Mouse (Mus musculus): ENCODE measurements around the gene Napsa. TPM values are rescaled to one million over a fixed set of nuclear protein-coding genes. Genes with fewer than 3 reads are reported as not detected.
A peak's percentile ranks its signal among the peaks of the same experiment; 100 is the strongest.

The Napsa gene
- polyA plus RNA-seq, 1 experiment from 2014 or later: 1.1 TPM

DNA sequence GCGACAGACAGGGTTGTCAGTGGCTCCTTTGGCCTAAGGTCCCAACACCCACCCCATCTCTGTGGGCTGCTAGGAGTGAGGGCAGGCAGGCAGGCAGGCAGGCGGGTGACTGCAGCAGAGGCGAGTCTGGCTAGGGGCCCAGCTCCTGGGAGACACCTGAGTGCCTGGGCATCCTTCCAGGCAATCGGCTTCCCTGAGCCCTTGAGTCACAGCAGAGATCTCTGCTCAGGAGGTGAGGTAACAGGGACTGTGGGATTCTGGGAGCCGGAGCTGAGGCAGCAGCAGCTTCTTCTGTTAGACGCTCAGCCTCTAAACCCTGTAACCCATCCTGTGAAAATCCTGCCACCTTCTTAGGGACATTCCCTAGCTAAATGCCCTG, 35.6 kb upstream of the Napsa start:
- H3K9ac ChIP-seq (replicated peaks; ENCODE audit: low read length): no peak overlapping the region

DNA sequence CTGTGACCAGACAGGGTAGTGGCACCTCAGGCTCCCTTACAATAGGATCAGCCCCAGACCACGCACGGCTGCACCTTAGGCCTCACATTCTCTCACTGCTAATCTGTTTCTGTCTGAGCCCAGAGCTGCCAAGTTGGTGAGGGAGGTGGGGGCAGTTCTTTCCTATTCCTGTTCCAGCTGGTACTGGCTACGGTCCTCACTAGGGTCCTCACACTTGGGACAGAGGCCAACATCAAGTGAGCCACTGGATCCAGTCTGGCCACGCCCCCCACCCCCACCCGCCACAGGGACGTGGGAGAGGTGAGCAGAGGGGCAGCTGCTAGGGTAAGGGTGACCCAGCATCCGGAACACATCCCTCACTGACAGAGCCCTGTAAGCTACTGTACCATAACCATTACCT, 35.2 kb upstream of the Napsa start:
- ATAC-seq (ENCODE audit: low FRiP score, low TSS enrichment) (no peak), DNase-seq (no peak)
- H3K27me3 ChIP-seq (ENCODE audit: control insufficient read depth, insufficient read depth, low read length): no peaks in the 10 kb centered on the region
- no peak overlapping the region for H3K9ac ChIP-seq (replicated peaks; ENCODE audit: low read length)
- H3K4me3 ChIP-seq (replicated peaks; ENCODE audit: low read depth, low read length): no peak overlapping the region
- 83% methylated on average over 7 of the region's 7 CpGs for WGBS
- peaks cover 52% of the 10 kb centered on the region for H3K36me3 ChIP-seq (ENCODE audit: control insufficient read depth, insufficient read depth, low read length)
- no peaks in the 10 kb centered on the region for H3K9me3 ChIP-seq (ENCODE audit: control insufficient read depth, low read length)
- no peak overlapping the region for H3K27ac ChIP-seq (replicated peaks; ENCODE audit: low read depth, low read length)
- H3K4me2 ChIP-seq (ENCODE audit: low read length): no peak overlapping the region
- H3K4me1 ChIP-seq (ENCODE audit: control insufficient read depth, insufficient read depth, low read length): no peaks in the 10 kb centered on the region

More for the DNA sequence above, 35.6 kb upstream of the Napsa start:
- Histone ChIP-seq H3K36me3 (ENCODE audit: control insufficient read depth, insufficient read depth, low read length) (peaks cover 52% of the 10 kb centered on the region), H3K9me3 (ENCODE audit: control insufficient read depth, low read length) (no peaks in the 10 kb centered on the region), H3K4me3 (replicated peaks; ENCODE audit: low read depth, low read length) (no peak overlapping the region), H3K27me3 (ENCODE audit: control insufficient read depth, insufficient read depth, low read length) (no peaks in the 10 kb centered on the region), H3K27ac (replicated peaks; ENCODE audit: low read depth, low read length) (no peak overlapping the region), H3K4me1 (ENCODE audit: control insufficient read depth, insufficient read depth, low read length) (no peaks in the 10 kb centered on the region), H3K4me2 (ENCODE audit: low read length) (no peak overlapping the region)
- no peak for DNase-seq
- 90% methylated on average over 6 of the region's 6 CpGs for WGBS
- ATAC-seq (ENCODE audit: low FRiP score, low TSS enrichment): no peak

DNA sequence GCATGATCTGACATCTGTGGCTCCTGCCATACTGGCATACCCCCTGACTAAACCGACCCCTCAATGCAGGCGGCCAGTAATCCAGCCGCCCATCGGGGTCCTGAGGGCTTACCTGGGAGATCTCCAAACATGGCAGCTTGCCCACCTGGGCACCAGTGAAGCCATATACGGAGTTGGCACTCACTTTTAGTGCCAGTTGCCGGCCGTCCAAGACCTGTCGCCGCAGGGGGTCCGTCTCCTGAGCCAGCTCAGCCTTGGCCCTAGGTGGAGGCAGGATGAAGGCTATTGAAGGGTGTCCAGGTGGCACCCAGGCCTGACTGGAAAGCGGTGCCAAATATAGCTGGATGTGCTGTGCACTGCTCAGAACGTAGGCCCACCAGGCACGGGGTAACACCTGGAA, 34.7 kb upstream of the Napsa start:
- Histone ChIP-seq H3K4me3 (replicated peaks; ENCODE audit: low read depth, low read length) (no peak overlapping the region), H3K4me2 (ENCODE audit: low read length) (no peak overlapping the region), H3K36me3 (ENCODE audit: control insufficient read depth, insufficient read depth, low read length) (peaks cover 57% of the 10 kb centered on the region), H3K27me3 (ENCODE audit: control insufficient read depth, insufficient read depth, low read length) (no peaks in the 10 kb centered on the region), H3K9ac (replicated peaks; ENCODE audit: low read length) (no peak overlapping the region), H3K27ac (replicated peaks; ENCODE audit: low read depth, low read length) (no peak overlapping the region), H3K9me3 (ENCODE audit: control insufficient read depth, low read length) (no peaks in the 10 kb centered on the region), H3K4me1 (ENCODE audit: control insufficient read depth, insufficient read depth, low read length) (no peaks in the 10 kb centered on the region)
- DNase-seq: no peak
- no peak for ATAC-seq (ENCODE audit: low FRiP score, low TSS enrichment)
- 94% methylated on average over 13 of the region's 13 CpGs for WGBS

DNA sequence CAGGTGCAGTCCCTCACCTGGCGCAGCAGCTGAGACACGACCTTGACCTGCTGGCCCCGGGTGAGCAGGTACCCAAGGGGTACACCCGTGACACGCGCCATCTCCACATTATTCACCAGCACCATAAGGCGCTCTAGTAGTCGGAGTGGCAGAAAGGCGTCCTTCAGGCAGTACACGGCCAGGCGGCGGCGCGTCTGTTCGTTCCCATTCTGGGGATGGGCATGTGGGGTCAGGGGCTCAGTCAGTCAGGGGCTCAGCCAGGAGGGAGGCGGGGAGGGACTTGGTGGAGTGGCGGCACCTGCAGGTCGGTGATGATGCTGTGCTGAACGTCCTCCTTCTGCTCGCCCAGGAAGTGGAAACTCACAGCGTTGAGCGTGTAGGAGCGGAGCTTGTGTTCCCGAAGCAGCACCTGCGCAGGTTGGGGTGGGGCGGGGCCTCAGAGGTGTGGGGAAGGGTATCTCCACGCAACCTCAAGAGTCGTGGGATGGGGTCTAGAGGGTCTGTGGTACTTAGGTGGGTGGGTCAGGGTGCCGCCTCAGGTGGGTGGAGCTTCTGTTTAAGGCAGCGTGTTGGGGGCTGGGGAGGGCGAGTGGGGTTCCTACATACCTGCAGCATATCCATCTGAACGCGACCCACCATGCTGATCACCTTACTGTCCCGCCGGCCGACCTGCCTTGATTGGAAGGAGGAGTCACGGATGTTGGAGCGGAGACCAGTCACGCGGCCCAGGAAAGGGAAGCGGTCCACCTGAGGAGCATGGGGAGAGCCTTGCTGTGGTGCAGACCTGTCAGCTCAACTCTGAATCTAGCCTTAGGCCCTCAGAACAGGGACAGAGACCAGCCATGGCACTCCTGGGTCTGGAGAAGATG, 33.2 kb upstream of the Napsa start:
- Histone ChIP-seq H3K4me3 (replicated peaks; ENCODE audit: low read depth, low read length) (no peak overlapping the region), H3K9me3 (ENCODE audit: control insufficient read depth, low read length) (no peaks in the 10 kb centered on the region), H3K4me1 (ENCODE audit: control insufficient read depth, insufficient read depth, low read length) (no peaks in the 10 kb centered on the region), H3K36me3 (ENCODE audit: control insufficient read depth, insufficient read depth, low read length) (peaks cover 54% of the 10 kb centered on the region), H3K27ac (replicated peaks; ENCODE audit: low read depth, low read length) (no peak overlapping the region), H3K27me3 (ENCODE audit: control insufficient read depth, insufficient read depth, low read length) (no peaks in the 10 kb centered on the region), H3K4me2 (ENCODE audit: low read length) (no peak overlapping the region), H3K9ac (replicated peaks; ENCODE audit: low read length) (no peak overlapping the region)
- ATAC-seq (ENCODE audit: low FRiP score, low TSS enrichment) (no peak), DNase-seq (no peak)
- WGBS: 93% methylated on average over 41 of the region's 41 CpGs

DNA sequence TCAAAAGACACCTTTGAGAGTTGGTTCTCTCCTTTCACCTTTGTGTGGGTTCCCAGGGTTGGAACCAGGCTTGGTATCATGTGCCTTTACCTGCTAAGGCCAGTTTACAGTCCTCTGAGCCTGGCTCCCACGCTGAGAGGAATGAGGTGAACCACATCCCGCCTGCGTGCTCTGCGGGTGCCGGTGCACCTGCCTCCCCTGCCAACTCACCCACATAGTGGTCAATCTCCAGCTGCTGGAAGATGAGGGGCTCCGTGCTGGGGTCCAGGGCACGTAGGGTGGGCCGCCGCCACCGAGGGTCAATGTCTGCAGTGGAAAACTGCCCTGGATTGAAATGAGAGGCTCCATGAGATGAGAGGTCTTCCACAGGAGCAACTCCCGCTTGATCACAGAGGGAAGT, 29.6 kb upstream of the Napsa start:
- Histone ChIP-seq H3K36me3 (ENCODE audit: control insufficient read depth, insufficient read depth, low read length) (peaks cover 34% of the 10 kb centered on the region), H3K27ac (replicated peaks; ENCODE audit: low read depth, low read length) (no peak overlapping the region), H3K4me3 (replicated peaks; ENCODE audit: low read depth, low read length) (no peak overlapping the region), H3K4me1 (ENCODE audit: control insufficient read depth, insufficient read depth, low read length) (peaks cover 2% of the 10 kb centered on the region; the same call in 1 of the 2 replicates), H3K9ac (replicated peaks; ENCODE audit: low read length) (no peak overlapping the region), H3K9me3 (ENCODE audit: control insufficient read depth, low read length) (no peaks in the 10 kb centered on the region), H3K27me3 (ENCODE audit: control insufficient read depth, insufficient read depth, low read length) (no peaks in the 10 kb centered on the region), H3K4me2 (ENCODE audit: low read length) (no peak overlapping the region)
- no peak for ATAC-seq (ENCODE audit: low FRiP score, low TSS enrichment)
- 96% methylated on average over 11 of the region's 11 CpGs for WGBS
- DNase-seq: no peak

DNA sequence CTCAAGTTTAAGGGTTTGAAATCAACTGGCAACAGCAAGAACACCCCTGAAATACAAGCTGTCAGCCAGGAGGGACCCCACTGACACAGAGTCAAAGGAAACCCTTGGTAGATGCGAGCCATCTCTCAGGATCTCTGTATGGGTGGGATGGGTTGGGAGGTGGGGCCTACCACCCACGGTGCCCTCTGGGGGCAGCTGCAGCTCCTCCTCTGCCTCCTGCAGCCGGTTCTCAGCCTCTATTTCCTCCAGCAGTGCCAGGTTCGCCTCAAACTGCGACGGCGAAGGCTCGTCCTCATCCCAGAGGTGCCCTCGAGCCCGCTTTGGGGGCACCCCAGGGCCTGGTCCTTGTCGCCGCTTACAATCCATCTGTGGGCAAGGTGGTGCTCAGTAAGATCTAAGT, 29.1 kb upstream of the Napsa start:
- Histone ChIP-seq H3K27me3 (ENCODE audit: control insufficient read depth, insufficient read depth, low read length) (no peaks in the 10 kb centered on the region), H3K9ac (replicated peaks; ENCODE audit: low read length) (no peak overlapping the region), H3K36me3 (ENCODE audit: control insufficient read depth, insufficient read depth, low read length) (peaks cover 30% of the 10 kb centered on the region), H3K4me2 (ENCODE audit: low read length) (no peak overlapping the region), H3K9me3 (ENCODE audit: control insufficient read depth, low read length) (no peaks in the 10 kb centered on the region), H3K27ac (replicated peaks; ENCODE audit: low read depth, low read length) (no peak overlapping the region), H3K4me1 (ENCODE audit: control insufficient read depth, insufficient read depth, low read length) (peaks cover 7% of the 10 kb centered on the region), H3K4me3 (replicated peaks; ENCODE audit: low read depth, low read length) (no peak overlapping the region)
- 83% methylated on average over 12 of the region's 12 CpGs for WGBS
- DNase-seq (no peak), ATAC-seq (ENCODE audit: low FRiP score, low TSS enrichment) (no peak)

DNA sequence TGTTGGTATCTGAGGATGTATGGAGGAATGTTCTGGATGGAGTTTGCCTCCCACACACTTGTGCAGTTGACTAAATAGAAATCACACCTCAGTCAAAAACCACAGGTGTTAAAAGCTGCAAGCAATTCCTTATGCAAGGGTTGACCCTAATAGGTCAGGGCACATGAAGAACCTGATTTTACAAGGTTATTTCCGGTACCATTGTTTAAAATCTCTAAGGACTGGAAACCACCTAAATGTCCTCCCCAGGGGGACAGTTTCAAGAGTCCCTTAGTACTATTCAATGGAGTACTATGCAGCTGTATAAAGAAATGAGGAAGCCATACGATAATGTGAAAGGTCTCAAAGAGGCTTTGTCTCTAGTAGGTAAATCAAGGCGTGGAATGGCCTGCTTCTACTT, 25.9 kb upstream of the Napsa start:
- WGBS: 98% methylated on average over 3 of the region's 3 CpGs
- H3K4me3 ChIP-seq (replicated peaks; ENCODE audit: low read depth, low read length): no peak overlapping the region
- H3K9ac ChIP-seq (replicated peaks; ENCODE audit: low read length): no peak overlapping the region
- H3K36me3 ChIP-seq (ENCODE audit: control insufficient read depth, insufficient read depth, low read length): peaks cover 24% of the 10 kb centered on the region
- no peaks in the 10 kb centered on the region for H3K27me3 ChIP-seq (ENCODE audit: control insufficient read depth, insufficient read depth, low read length)
- ATAC-seq (ENCODE audit: low FRiP score, low TSS enrichment) (no peak), DNase-seq (no peak)
- no peak overlapping the region for H3K4me2 ChIP-seq (ENCODE audit: low read length)
- no peaks in the 10 kb centered on the region for H3K9me3 ChIP-seq (ENCODE audit: control insufficient read depth, low read length)
- peaks cover 8% of the 10 kb centered on the region for H3K4me1 ChIP-seq (ENCODE audit: control insufficient read depth, insufficient read depth, low read length)
- no peak overlapping the region for H3K27ac ChIP-seq (replicated peaks; ENCODE audit: low read depth, low read length)

DNA sequence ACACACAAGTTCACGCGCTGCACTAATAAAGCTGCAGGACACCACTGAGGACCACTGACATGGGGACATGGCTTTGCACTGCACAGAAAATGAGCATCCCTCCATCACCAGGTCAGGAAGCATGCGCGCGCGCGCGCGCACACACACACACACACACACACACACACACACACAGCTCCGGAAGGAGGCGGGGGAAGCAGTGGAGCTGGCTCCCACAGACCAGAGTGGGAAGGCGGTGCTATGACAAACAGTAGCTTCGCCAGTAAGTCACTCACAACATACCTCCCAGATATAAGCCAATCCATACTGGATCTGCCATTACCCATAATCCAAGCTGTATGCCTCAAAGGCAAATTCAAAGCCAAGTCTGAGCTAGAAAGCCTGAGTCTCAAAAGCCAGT, 25.1 kb upstream of the Napsa start:
- Histone ChIP-seq H3K36me3 (ENCODE audit: control insufficient read depth, insufficient read depth, low read length) (peaks cover 31% of the 10 kb centered on the region), H3K27me3 (ENCODE audit: control insufficient read depth, insufficient read depth, low read length) (no peaks in the 10 kb centered on the region), H3K9ac (replicated peaks; ENCODE audit: low read length) (no peak overlapping the region), H3K9me3 (ENCODE audit: control insufficient read depth, low read length) (no peaks in the 10 kb centered on the region), H3K4me1 (ENCODE audit: control insufficient read depth, insufficient read depth, low read length) (peaks cover 8% of the 10 kb centered on the region), H3K4me2 (ENCODE audit: low read length) (peak overlapping the region; percentile 95; the same call in 1 of the 2 replicates), H3K4me3 (replicated peaks; ENCODE audit: low read depth, low read length) (0 out of 2 replicates have a peak overlapping the region, but pooled peaks have one; percentile 56), H3K27ac (replicated peaks; ENCODE audit: low read depth, low read length) (no peak overlapping the region)
- no peak for DNase-seq
- no peak for ATAC-seq (ENCODE audit: low FRiP score, low TSS enrichment)
- 95% methylated on average over 13 of the region's 13 CpGs for WGBS

DNA sequence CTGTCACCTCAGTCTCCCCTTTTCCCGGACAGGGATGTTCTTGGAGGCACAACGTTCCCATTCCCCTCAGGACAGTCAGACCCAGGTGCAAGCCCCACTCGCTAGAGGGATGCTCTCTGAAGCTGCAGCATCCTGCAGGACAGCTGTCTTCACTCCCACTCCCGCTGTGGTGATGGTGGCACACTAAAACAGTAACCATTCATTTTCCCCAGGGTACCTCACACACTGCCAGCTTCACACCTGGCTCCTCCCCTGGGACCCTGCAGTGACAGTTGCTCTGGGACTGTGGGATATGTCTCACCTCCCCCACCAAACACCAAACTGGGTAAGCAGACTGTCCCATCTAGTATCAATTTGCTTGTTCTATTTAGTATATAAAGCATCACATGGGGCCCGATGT, 24.5 kb upstream of the Napsa start:
- Histone ChIP-seq H3K9ac (replicated peaks; ENCODE audit: low read length) (peak overlapping the region; percentile 37; the same call in 1 of the 2 replicates), H3K4me1 (ENCODE audit: control insufficient read depth, insufficient read depth, low read length) (peaks cover 9% of the 10 kb centered on the region), H3K36me3 (ENCODE audit: control insufficient read depth, insufficient read depth, low read length) (peaks cover 28% of the 10 kb centered on the region), H3K27me3 (ENCODE audit: control insufficient read depth, insufficient read depth, low read length) (no peaks in the 10 kb centered on the region), H3K4me2 (ENCODE audit: low read length) (peak overlapping the region; percentile 95), H3K9me3 (ENCODE audit: control insufficient read depth, low read length) (no peaks in the 10 kb centered on the region), H3K27ac (replicated peaks; ENCODE audit: low read depth, low read length) (no peak overlapping the region), H3K4me3 (replicated peaks; ENCODE audit: low read depth, low read length) (peak overlapping the region; percentile 56)
- no peak for ATAC-seq (ENCODE audit: low FRiP score, low TSS enrichment)
- DNase-seq: no peak
- WGBS: 30% methylated on average over 5 of the region's 5 CpGs

Data from midbrain, embryonic 14.5 days (tissue).